Mouse (Mus musculus) brain, embryonic 14.5 days (tissue): ENCODE results near the gene Tomm22.

Experiments
- CTCF ChIP-seq: fragments of 200-500 bp; IDR thresholded peaks from 2 replicates; pipeline ENCODE4 v1.5.1; 2012; ENCODE audit warnings: inconsistent platforms, mild to moderate bottlenecking, moderate library complexity, borderline replicate concordance; ENCODE audit not compliant: insufficient read depth, insufficient read length; ENCODE audit errors: extremely low read depth
- POLR2A ChIP-seq: fragments of 200-500 bp; IDR thresholded peaks from 2 replicates; pipeline ENCODE4 v1.6.1; 2012; ENCODE audit warnings: mild to moderate bottlenecking, inconsistent platforms, borderline replicate concordance; ENCODE audit not compliant: poor library complexity, insufficient read depth, insufficient read length, severe bottlenecking; ENCODE audit errors: extremely low read depth

DNA sequence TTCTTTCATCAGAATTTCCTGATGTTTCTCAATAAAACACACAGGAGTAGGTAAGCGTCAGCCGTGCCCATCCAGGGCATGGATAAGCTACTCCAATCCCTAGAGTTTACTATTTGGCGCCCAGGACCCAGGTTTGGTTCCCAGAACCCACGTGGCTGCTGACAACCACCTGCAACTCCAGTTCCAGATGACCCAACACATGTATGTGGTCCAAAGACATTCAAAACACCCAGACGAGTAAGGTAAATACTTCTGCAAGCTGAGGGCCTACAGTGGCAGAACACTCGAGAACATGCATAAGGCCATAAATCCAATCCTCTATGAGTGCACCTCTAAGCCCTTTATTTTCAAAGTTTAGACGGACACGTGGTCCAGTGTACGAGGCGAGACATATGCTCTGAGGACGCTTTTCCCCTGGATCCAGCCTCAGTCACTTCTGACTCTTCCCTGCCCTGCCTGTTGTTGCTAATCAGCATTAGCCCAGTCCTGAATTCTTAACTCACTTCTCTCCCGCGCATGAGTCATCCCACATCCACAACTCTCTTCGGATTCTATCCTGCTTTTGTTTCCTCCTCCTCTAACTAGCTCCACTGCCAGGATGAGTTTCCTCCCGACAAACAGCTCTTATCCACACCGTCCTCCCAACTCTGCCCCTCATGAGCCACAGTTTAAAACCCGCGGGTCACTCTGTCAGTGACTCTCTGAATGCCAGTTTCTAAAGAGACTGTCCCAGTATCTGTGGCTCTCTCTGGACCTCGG is 13.2 kb downstream of the Tomm22 start:
- TF ChIP-seq POLR2A = no peak
- no peak for TF ChIP-seq CTCF
